Mouse (Mus musculus): ENCODE data around the gene Smarca2.

Smarca2 gene

GRCm38 (mm10) chr19:26604755-26605300 is at the start of gene Smarca2:
TSS of gene Smarca2 (plus strand) at chr19:26605050.
- DNase-seq, result peak; percentile 99

DNA sequence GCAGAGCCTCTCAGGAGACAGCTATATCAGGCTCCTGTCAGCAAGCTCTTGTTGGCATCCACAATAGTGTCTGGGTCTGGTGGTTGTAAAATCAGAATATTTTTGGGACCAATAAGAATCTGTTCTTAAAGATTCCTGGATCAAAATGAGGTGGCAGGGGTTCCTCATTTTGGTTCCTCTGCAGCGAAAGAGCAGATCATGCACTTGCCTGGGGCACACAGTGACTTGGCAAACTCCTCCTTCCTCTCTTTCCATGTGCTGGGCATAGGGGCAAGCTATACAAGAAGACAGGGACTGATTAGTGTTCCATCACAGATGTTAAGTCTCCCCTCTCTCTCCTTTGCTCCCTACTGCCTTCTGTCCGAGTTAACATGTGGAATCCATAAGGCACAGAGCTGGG is 40.0 kb upstream of the Smarca2 start:
- no peak for DNase-seq

DNA sequence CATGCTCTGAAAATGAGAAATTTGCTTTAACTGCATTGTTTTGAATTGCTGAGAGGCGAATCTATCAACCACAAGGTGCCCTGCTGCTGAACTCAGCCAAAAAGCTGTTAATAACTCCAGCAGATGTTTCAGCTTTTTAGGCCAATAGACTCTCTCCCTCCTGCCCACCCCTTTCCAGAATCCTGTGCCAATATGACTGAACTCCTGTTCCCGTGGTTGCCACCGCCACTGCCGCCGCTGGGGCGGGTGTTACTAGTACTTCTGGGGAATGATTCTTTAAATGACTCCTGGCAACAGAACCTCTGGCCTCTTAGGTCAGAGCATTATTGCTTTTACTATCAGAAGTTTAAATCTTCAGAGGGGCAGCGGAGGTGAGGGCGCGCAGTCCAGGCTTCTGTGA is 38.7 kb upstream of the Smarca2 start:
- DNase-seq, result no peak

DNA sequence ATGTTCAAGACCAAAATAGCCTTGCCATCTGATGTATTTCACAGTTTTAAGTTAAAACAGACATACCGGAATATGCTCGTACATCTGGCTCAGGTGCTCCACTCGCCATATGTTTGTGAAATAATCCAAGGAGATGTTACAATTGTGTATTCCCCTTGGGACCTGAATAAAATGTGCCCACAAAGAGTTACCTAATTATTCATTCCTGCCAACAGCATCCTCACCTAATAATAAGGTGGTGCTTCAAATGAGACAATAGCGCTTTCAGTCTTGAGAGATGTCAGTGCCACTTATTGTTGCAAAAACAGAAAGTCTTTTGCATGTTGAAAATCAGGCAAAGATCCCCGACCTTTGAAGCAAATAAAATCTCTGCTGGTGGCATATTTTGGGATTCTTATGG is 36.6 kb upstream of the Smarca2 start:
- DNase-seq, result no peak

DNA sequence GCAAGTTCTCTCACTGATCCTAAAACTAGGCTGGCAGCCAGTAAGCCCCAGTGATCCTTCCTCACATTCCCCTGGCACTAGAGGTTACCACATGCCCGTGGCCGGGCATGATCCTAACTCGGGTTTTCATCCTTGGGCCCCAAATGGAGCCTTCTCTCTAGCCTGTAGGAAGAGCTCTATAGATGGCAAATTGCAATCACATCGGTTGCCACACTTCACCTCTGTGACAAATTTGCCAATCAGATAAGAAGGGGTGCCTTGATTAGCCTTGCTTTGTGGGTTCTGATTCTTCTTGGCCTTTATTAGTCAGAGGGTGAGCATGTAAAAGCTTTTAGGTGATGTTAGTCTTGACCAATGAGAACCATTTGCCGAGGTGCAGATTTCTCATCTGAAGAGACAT is 35.9 kb upstream of the Smarca2 start:
- DNase-seq, result no peak

- DNase-seq, result no peak
These were observed 35.4 kb upstream of the Smarca2 start for GRCm38 (mm10) chr19:26569461-26569860.

GRCm38 (mm10) chr19:26579645-26580044 is 25.2 kb upstream of the Smarca2 start:
- DNase-seq, result no peak

DNA sequence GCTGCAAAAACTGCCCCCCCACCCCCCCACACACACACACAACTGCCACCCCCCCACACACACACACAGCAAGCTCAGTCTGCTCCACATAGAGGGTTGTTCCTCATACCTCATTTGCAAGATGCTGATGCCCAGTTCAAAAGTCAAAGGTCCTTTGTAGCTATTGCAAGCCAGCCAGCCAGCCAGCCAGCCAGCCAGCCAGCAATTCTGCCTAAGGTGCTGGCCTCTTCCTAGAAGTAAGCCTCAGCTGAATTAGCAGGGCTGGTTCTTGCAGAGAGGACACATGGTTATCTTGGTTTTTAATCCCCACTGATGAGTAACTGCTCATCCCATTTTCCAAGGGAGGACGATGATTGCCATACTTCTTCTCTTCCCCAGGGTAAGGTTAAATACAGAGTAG is 24.8 kb upstream of the Smarca2 start:
- no peak for DNase-seq

- no peak for DNase-seq
These were observed 10.2 kb upstream of the Smarca2 start for GRCm38 (mm10) chr19:26594661-26595060.

DNA sequence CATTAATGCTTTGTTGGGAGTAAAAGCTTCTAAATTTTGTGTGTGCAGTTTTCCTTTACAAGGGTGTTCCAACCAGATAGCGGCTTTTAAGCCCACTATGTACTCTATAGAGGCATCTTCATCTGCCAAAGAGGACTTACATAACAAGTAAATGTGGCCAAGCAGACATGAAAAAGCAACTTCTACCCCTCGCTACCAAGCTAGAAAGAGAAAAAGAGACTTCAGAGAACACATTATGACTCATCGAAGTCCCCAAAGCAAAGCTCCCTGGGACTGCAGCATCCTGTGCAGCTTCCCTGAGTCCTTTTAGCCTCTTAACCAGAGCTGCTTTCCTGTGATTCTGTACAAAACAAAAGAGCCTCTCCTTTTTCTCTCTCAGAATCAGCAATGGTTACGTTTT is 3.4 kb upstream of the Smarca2 start:
- no peak for DNase-seq

GRCm38 (mm10) chr19:26603296-26603860 is 1.5 kb upstream of the Smarca2 start:
- DNase-seq, result peak in 1 of 2 experiments; percentile 38

DNA sequence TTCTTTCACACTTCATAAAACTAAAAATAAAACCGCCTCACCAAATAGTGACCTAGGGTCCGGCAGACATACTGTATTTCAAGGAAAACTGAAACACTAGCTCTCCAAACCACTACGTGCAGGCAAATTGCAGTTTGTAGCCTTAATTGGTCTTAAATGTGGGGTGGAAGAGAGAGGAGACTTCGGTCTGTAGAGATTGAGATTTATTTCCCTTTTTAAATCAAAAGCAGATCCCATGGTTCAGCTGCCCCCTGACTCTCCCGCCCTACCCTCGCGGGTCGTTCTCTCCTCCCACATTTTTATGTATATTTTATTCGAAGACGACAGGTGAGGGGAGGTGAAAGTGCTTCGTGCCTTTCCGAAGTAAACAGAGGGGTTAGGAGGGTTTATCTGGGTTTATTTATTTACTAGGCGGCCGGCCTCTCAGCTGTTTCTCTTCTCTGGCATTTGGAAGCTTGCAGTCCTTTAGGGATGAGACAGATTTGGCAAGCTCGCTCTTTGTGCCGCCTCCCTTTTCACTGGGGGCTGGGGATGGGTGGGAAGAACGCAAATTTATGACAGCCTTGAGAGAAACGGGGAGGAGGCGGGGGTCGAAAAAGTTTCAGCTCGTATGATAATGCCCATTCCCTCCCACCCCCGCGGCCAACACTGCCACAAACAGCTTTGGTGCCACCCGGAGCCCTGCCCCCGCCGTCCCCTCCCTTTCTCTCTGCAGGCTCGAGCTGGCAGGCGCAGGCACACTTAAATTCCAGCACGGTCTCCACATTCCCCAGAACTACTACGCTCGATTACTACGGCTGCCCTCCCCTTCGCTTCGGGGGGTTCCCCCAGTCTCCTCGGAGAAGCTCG is 720 bp upstream of the Smarca2 start:
- peak in 1 of 2 experiments; percentile 83 for DNase-seq

- peak; percentile 79 to 83 for DNase-seq
These were observed 829 bp downstream of the Smarca2 start for GRCm38 (mm10) chr19:26605438-26606320.

- DNase-seq, result peak; percentile 79 to 81
These were observed 1.7 kb downstream of the Smarca2 start for GRCm38 (mm10) chr19:26606321-26607155.

- peak; percentile 87 to 89 for DNase-seq
These were observed 2.3 kb downstream of the Smarca2 start for GRCm38 (mm10) chr19:26607156-26607536.

DNA sequence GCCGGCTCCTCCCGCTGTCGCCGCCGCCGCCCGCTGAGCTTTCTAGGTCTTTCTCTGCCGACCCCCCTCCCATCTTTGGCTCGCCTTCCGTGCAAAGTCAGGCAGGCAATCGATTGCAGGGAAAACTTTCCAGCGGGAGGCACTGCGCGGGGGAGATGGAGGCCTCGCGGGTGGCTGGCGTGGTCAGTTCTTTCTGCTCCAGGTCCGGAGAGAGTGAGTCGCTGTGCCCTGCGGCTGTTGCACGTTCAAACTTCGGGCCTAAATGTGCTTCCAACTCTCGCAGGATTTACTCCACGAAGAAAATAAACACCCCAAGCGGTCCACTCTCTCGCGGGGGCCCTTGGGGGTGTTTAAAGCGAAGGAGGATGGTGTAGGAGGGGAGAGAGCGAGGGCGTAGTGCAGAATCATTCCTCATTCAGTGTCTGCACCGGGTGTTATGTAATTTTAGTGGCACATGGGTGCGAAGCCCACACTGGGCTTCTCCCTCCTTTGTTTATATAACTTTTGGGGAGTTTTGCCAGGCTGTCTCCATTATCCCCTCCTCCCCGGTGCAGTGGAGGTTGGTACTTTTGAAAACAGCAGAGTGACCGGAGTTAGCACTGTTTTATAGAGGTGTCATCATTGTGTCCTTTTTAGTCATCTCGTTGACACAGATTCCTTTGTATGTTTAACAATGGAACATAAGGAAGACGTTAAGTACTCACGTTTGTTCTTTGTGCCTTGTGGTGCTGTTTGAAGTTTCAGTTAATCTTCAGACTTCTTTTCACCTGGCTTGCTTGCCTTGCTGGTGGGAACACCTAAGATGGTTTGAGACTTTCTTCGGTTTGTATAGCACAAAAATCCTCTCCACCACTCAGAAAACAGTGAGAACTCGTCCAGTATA is 2.9 kb downstream of the Smarca2 start:
- DNase-seq, result no peak

- no peak for DNase-seq
These were observed 3.6 kb downstream of the Smarca2 start for GRCm38 (mm10) chr19:26608434-26608812.

DNA sequence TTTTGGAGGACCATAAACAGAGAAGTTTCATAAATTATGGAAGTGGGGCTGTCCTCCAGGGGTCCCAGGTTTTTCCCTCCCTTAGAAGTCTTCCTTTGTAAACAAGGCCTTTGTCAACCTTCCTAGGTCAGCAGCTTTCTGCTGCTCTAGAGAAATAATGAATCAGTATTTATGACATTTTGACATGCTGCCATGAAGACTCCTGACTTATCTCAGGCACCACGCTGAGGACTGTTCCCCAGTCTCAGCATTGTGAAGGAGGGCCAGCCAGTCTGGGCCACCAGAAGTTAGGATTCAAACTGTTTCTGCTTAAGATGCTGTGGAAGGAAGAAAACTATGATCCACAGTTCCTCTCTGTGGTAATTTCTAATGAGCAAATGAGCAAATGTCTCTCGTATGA is 4.8 kb downstream of the Smarca2 start:
- no peak for DNase-seq

- DNase-seq, result no peak
These were observed 8.1 kb downstream of the Smarca2 start for GRCm38 (mm10) chr19:26612995-26613394.

DNA sequence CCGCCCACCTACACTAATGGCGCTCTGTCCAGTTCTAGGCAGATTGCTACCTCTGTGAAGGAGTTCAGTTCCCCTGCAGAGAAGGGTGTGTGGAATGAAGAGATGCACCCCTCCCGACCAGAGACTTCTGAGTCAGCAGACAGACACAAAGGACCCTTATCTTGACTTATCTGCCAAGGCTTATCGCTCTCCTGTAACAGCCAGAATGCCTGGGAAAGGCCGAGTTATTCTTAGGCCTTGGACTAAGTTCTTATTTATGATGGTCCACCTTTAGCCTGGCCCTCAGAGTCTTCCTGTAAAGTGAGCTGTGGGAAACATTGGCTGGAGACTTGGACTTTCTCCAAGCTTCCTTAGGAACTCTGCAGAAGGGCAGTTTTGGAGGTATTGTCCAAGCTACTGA is 8.8 kb downstream of the Smarca2 start:
- no peak for DNase-seq

DNA sequence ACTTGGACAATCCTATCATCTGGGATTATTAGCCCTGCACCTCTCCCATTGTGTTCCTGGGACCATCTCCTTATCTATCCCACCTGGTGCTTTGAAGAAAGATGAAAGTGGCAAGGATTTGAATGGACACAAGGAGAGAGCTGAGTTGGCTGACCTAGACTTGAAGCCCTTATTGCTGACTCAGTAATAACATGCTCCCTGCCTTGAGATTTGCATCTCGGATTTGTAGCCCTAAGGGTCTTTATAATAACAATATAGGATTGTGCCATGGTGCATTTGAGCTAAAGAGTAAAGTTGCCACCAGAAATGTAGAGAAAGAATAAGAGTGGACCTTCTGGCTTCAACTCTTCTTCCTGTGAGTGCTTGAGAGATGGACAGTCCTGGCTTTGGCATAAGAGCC is 11.4 kb downstream of the Smarca2 start:
- DNase-seq, result no peak
